Mouse (Mus musculus): ENCODE data around the gene Etfrf1. TPM values are rescaled to one million over a fixed set of nuclear protein-coding genes. Genes with fewer than 3 reads are reported as not detected.

Etfrf1 gene
- total RNA-seq (2022) = 100 to 1,000 TPM in 2 of 4 experiments, 10 to 100 TPM in 2; 60.3 to 150 (median 110) TPM

GRCm38 (mm10) chr6:145210816-145211338 lies at the start of gene Etfrf1, which contains the start of gene Casc1:
Etfrf1 (plus strand) TSS chr6:145211134.
Casc1 (minus strand) TSS chr6:145211005.
- DNase-seq = peak; percentile 100

- DNase-seq = no peak
These were observed 38.9 kb upstream of the Etfrf1 start for GRCm38 (mm10) chr6:145171892-145172606.

GRCm38 (mm10) chr6:145173781-145174191 lies 37.1 kb upstream of the Etfrf1 start:
- DNase-seq = peak; percentile 81

- DNase-seq = peak; percentile 61
These were observed 35.4 kb upstream of the Etfrf1 start for GRCm38 (mm10) chr6:145175571-145175981.

- no peak for DNase-seq
These were observed 34.5 kb upstream of the Etfrf1 start for GRCm38 (mm10) chr6:145176474-145176873.

GRCm38 (mm10) chr6:145179665-145180064 lies 31.3 kb upstream of the Etfrf1 start:
- peak; percentile 20 for DNase-seq

GRCm38 (mm10) chr6:145182044-145182443 lies 28.9 kb upstream of the Etfrf1 start:
- DNase-seq = peak; percentile 77

- DNase-seq = no peak
These were observed 24.8 kb upstream of the Etfrf1 start for GRCm38 (mm10) chr6:145186096-145186495.

GRCm38 (mm10) chr6:145187093-145188088 lies 23.5 kb upstream of the Etfrf1 start:
- DNase-seq = no peak

GRCm38 (mm10) chr6:145193038-145193437 lies 17.9 kb upstream of the Etfrf1 start:
- no peak for DNase-seq

- no peak for DNase-seq
These were observed 17.5 kb upstream of the Etfrf1 start for GRCm38 (mm10) chr6:145193446-145193845.

GRCm38 (mm10) chr6:145197949-145198686 lies 12.8 kb upstream of the Etfrf1 start:
- no peak for DNase-seq

- DNase-seq = no peak
These were observed 8.4 kb upstream of the Etfrf1 start for GRCm38 (mm10) chr6:145202432-145203125.

- no peak for DNase-seq
These were observed 6.5 kb upstream of the Etfrf1 start for GRCm38 (mm10) chr6:145204440-145204839.

- no peak for DNase-seq
These were observed 5.8 kb upstream of the Etfrf1 start for GRCm38 (mm10) chr6:145205142-145205541.

- no peak for DNase-seq
These were observed 766 bp upstream of the Etfrf1 start for GRCm38 (mm10) chr6:145210056-145210680.

- DNase-seq = peak; percentile 19
These were observed 707 bp downstream of the Etfrf1 start for GRCm38 (mm10) chr6:145211376-145212305.

- no peak for DNase-seq
These were observed 3.0 kb downstream of the Etfrf1 start for GRCm38 (mm10) chr6:145213916-145214315.

- no peak for DNase-seq
These were observed 4.9 kb downstream of the Etfrf1 start for GRCm38 (mm10) chr6:145215826-145216225.

GRCm38 (mm10) chr6:145224246-145224645 lies 13.3 kb downstream of the Etfrf1 start:
- DNase-seq = no peak
